Mouse (Mus musculus) liver, embryonic 13.5 days (tissue): ENCODE measurements around the gene Acp5. TPM values are rescaled to one million over a fixed set of nuclear protein-coding genes. Genes with fewer than 3 reads are reported as not detected.
A peak's percentile ranks its signal among the peaks of the same experiment; 100 is the strongest.

Experiments used
- ATAC-seq: fragments of 200-750 bp; cut with Nextera tagmentation; 2 replicates; pipeline ENCODE4 v1.8.0; 2017; ENCODE audit warnings: low read depth, mild to moderate bottlenecking, moderate number of reproducible peaks, moderate library complexity
- DNase-seq: peaks from one replicate; pipeline ENCODE4 v3.0.0; 2022
- H3K27ac ChIP-seq: fragments of 300-500 bp; sonication (generic); 2 replicates; pipeline ENCODE4 v1.5.1; 2015; ENCODE audit warnings: moderate library complexity, mild to moderate bottlenecking, inconsistent platforms
- H3K27me3 ChIP-seq: fragments of 300-500 bp; sonication (generic); 2 replicates; pipeline ENCODE4 v1.6.1; 2015; ENCODE audit warnings: mild to moderate bottlenecking, inconsistent platforms
- H3K36me3 ChIP-seq: fragments of 300-500 bp; sonication (generic); 2 replicates; pipeline ENCODE4 v1.6.1; 2015; ENCODE audit warnings: mild to moderate bottlenecking, inconsistent platforms
- H3K4me1 ChIP-seq: fragments of 300-500 bp; sonication (generic); replicated peaks from 2 replicates; pipeline ENCODE4 v1.6.1; 2015; ENCODE audit warnings: inconsistent platforms
- H3K4me2 ChIP-seq: fragments of 300-500 bp; sonication (generic); 2 replicates; pipeline ENCODE4 v1.6.1; 2015; ENCODE audit warnings: inconsistent platforms, mild to moderate bottlenecking, moderate library complexity
- H3K4me3 ChIP-seq: fragments of 300-500 bp; sonication (generic); replicated peaks from 2 replicates; pipeline ENCODE4 v1.5.1; 2015; ENCODE audit warnings: mild to moderate bottlenecking, inconsistent platforms
- H3K9ac ChIP-seq: fragments of 300-500 bp; sonication (generic); 2 replicates; pipeline ENCODE4 v1.6.1; 2015; ENCODE audit warnings: mild to moderate bottlenecking, inconsistent platforms
- H3K9me3 ChIP-seq: fragments of 300-500 bp; sonication (generic); replicated peaks from 2 replicates; pipeline ENCODE4 v1.6.1; 2016; ENCODE audit warnings: inconsistent platforms
- WGBS: fragments of 180-500 bp; shearing (Covaris S2); methylation state at CpG from one replicate; pipeline ENCODE4 v1.1.7; 2015; ENCODE audit not compliant: insufficient replicate concordance; 5-methylcytosine and 5-hydroxymethylcytosine counted together
- polyA plus RNA-seq: library from polyadenylated mRNA; unstranded; fragments of >200 nt; fragmentation: Nextera tagmentation; extraction: Ambion mirVana; gene quantifications from 2 replicates; pipeline ENCODE4 v1.2.1, GENCODE M21; 2015

The Acp5 gene
- 184 and 187 TPM in 2 replicates for polyA plus RNA-seq

GRCm38 (mm10) chr9:22135644-22136390 lies at the start of gene Acp5:
Gene Acp5 (minus strand): TSS chr9:22135711.
- peak within 1 kb of the TSS; percentile 99 for H3K4me2 ChIP-seq
- DNase-seq (peak; percentile 87), ATAC-seq (peak; percentile 84)
- H3K9ac ChIP-seq, result peak within 1 kb of the TSS; percentile 91
- H3K4me1 ChIP-seq, result peaks cover 74% of the 10 kb centered on the region
- H3K27me3 ChIP-seq, result no peaks in the 10 kb centered on the region
- no peaks in the 10 kb centered on the region for H3K9me3 ChIP-seq
- H3K4me3 ChIP-seq, result peak within 1 kb of the TSS; percentile 75
- H3K27ac ChIP-seq, result peak within 1 kb of the TSS; percentile 96
- 21% methylated on average over 7 of the region's 7 CpGs for WGBS
- peaks cover 17% of the 10 kb centered on the region for H3K36me3 ChIP-seq

GRCm38 (mm10) chr9:22172318-22172717 lies 36.8 kb upstream of the Acp5 start:
- Histone ChIP-seq H3K4me3 (no peak overlapping the region), H3K4me1 (no peaks in the 10 kb centered on the region), H3K27me3 (no peaks in the 10 kb centered on the region), H3K4me2 (no peak overlapping the region), H3K36me3 (no peaks in the 10 kb centered on the region), H3K9ac (no peak overlapping the region), H3K27ac (no peak overlapping the region), H3K9me3 (peaks cover 10% of the 10 kb centered on the region; the same call in 1 of the 2 replicates)
- 73% methylated on average over 4 of the region's 4 CpGs for WGBS
- DNase-seq (no peak), ATAC-seq (no peak)

GRCm38 (mm10) chr9:22169327-22169726 lies 33.8 kb upstream of the Acp5 start:
- peaks cover 17% of the 10 kb centered on the region for H3K27me3 ChIP-seq
- H3K4me3 ChIP-seq, result no peak overlapping the region
- H3K36me3 ChIP-seq, result no peaks in the 10 kb centered on the region
- H3K9me3 ChIP-seq, result no peaks in the 10 kb centered on the region
- H3K4me1 ChIP-seq, result peaks cover 11% of the 10 kb centered on the region
- ATAC-seq, result no peak
- DNase-seq, result no peak
- no peak overlapping the region for H3K27ac ChIP-seq
- no peak overlapping the region for H3K9ac ChIP-seq
- H3K4me2 ChIP-seq, result no peak overlapping the region
- WGBS, result 81% methylated on average over 11 of the region's 11 CpGs

- 83% methylated on average over 4 of the region's 4 CpGs for WGBS
These were observed 32.2 kb upstream of the Acp5 start for GRCm38 (mm10) chr9:22167751-22168150.

GRCm38 (mm10) chr9:22166686-22167085 lies 31.2 kb upstream of the Acp5 start:
- no peak for DNase-seq
- no peaks in the 10 kb centered on the region for H3K9me3 ChIP-seq
- H3K36me3 ChIP-seq, result no peaks in the 10 kb centered on the region
- no peak overlapping the region for H3K27ac ChIP-seq
- no peak for ATAC-seq
- H3K27me3 ChIP-seq, result peaks cover 31% of the 10 kb centered on the region
- 70% methylated on average over 10 of the region's 10 CpGs for WGBS
- no peak overlapping the region for H3K4me3 ChIP-seq
- H3K4me2 ChIP-seq, result no peak overlapping the region
- H3K4me1 ChIP-seq, result peaks cover 11% of the 10 kb centered on the region
- H3K9ac ChIP-seq, result no peak overlapping the region

More at GRCm38 (mm10) chr9:22167751-22168150, 32.2 kb upstream of the Acp5 start:
- Histone ChIP-seq H3K36me3 (no peaks in the 10 kb centered on the region), H3K27me3 (peaks cover 31% of the 10 kb centered on the region), H3K9me3 (no peaks in the 10 kb centered on the region), H3K4me1 (peaks cover 11% of the 10 kb centered on the region), H3K4me2 (no peak overlapping the region), H3K4me3 (no peak overlapping the region), H3K27ac (no peak overlapping the region), H3K9ac (no peak overlapping the region)
- ATAC-seq (no peak), DNase-seq (no peak)

- 41% methylated on average over 6 of the region's 6 CpGs for WGBS
- no peak overlapping the region for H3K27ac ChIP-seq
- peaks cover 11% of the 10 kb centered on the region for H3K4me1 ChIP-seq
- H3K27me3 ChIP-seq, result peaks cover 31% of the 10 kb centered on the region
- ATAC-seq (no peak), DNase-seq (no peak)
- H3K4me2 ChIP-seq, result no peak overlapping the region
- no peaks in the 10 kb centered on the region for H3K36me3 ChIP-seq
- no peaks in the 10 kb centered on the region for H3K9me3 ChIP-seq
- H3K4me3 ChIP-seq, result no peak overlapping the region
- H3K9ac ChIP-seq, result no peak overlapping the region
These were observed 30.5 kb upstream of the Acp5 start for GRCm38 (mm10) chr9:22165964-22166363.

GRCm38 (mm10) chr9:22164711-22165668 lies 29.5 kb upstream of the Acp5 start:
- Histone ChIP-seq H3K9ac (peak overlapping the region; percentile 68), H3K36me3 (no peaks in the 10 kb centered on the region), H3K4me2 (peak overlapping the region; percentile 85), H3K9me3 (no peaks in the 10 kb centered on the region), H3K4me3 (peak overlapping the region; percentile 61), H3K27me3 (peaks cover 31% of the 10 kb centered on the region), H3K27ac (no peak overlapping the region), H3K4me1 (peaks cover 11% of the 10 kb centered on the region)
- ATAC-seq (peak; percentile 39; the same call in 1 of the 2 replicates), DNase-seq (peak; percentile 15)
- WGBS, result 2% methylated on average over 54 of the region's 54 CpGs

GRCm38 (mm10) chr9:22162912-22163311 lies 27.4 kb upstream of the Acp5 start:
- H3K27me3 ChIP-seq, result peaks cover 31% of the 10 kb centered on the region
- H3K4me1 ChIP-seq, result peaks cover 14% of the 10 kb centered on the region
- no peak overlapping the region for H3K27ac ChIP-seq
- peaks cover 10% of the 10 kb centered on the region; the same call in 1 of the 2 replicates for H3K36me3 ChIP-seq
- WGBS, result 66% methylated on average over 7 of the region's 7 CpGs
- no peak overlapping the region for H3K4me3 ChIP-seq
- no peaks in the 10 kb centered on the region for H3K9me3 ChIP-seq
- H3K9ac ChIP-seq, result no peak overlapping the region
- DNase-seq, result no peak
- no peak overlapping the region for H3K4me2 ChIP-seq
- no peak for ATAC-seq

GRCm38 (mm10) chr9:22162305-22162704 lies 26.8 kb upstream of the Acp5 start:
- Histone ChIP-seq H3K4me3 (no peak overlapping the region), H3K4me1 (peaks cover 20% of the 10 kb centered on the region), H3K27ac (no peak overlapping the region), H3K9ac (no peak overlapping the region), H3K4me2 (no peak overlapping the region), H3K27me3 (peaks cover 31% of the 10 kb centered on the region), H3K36me3 (peaks cover 12% of the 10 kb centered on the region; the same call in 1 of the 2 replicates), H3K9me3 (no peaks in the 10 kb centered on the region)
- DNase-seq (no peak), ATAC-seq (no peak)
- 67% methylated on average over 9 of the region's 9 CpGs for WGBS

GRCm38 (mm10) chr9:22161299-22161698 lies 25.8 kb upstream of the Acp5 start:
- DNase-seq, result no peak
- Histone ChIP-seq H3K36me3 (peaks cover 12% of the 10 kb centered on the region; the same call in 1 of the 2 replicates), H3K27me3 (peaks cover 31% of the 10 kb centered on the region), H3K9me3 (no peaks in the 10 kb centered on the region), H3K4me2 (no peak overlapping the region), H3K9ac (no peak overlapping the region), H3K4me3 (no peak overlapping the region), H3K27ac (no peak overlapping the region), H3K4me1 (peaks cover 25% of the 10 kb centered on the region)
- ATAC-seq, result no peak
- WGBS, result 51% methylated on average over 6 of the region's 6 CpGs
